Mouse (Mus musculus) lung, postnatal 10 days (tissue): ENCODE results near the gene Tas2r125.
"Not testable (repeated sequence)": the region's sequence is repeated elsewhere in the genome, so short reads cannot be mapped to it uniquely, and the experiment has no call there.

ENCODE experiments used
- DNase-seq: peaks from one replicate; pipeline ENCODE4 v3.0.0; 2021

Gene Tas2r125

GRCm38 (mm10) chr6:132909351-132909750, at the start of gene Tas2r125:
TSS of gene Tas2r125 (plus strand) at chr6:132909651.
- DNase-seq, result no peak

- DNase-seq, result no peak
Measured at GRCm38 (mm10) chr6:132867708-132868107, 41.7 kb upstream of the Tas2r125 start, which contains the start of gene Tas2r110. TSS of gene Tas2r110 (plus strand) at chr6:132868008.

- DNase-seq, result no peak
Measured at GRCm38 (mm10) chr6:132892711-132893110, 16.7 kb upstream of the Tas2r125 start, which contains the start of gene Tas2r113. TSS of gene Tas2r113 (plus strand) at chr6:132893011.

- not testable (repeated sequence) for DNase-seq
Measured at GRCm38 (mm10) chr6:132941376-132941775, 31.9 kb downstream of the Tas2r125 start.

GRCm38 (mm10) chr6:132950802-132951201, 41.4 kb downstream of the Tas2r125 start, which contains the start of gene Tas2r129:
TSS of gene Tas2r129 (plus strand) at chr6:132951102.
- no peak for DNase-seq

- DNase-seq, result no peak
Measured at GRCm38 (mm10) chr6:132957819-132958218, 48.4 kb downstream of the Tas2r125 start, which contains the start of gene Tas2r131. TSS of gene Tas2r131 (minus strand) at chr6:132957919.
